In genomic region chr4:97783073-97783879, GRCm38 (mm10) we compare ENCODE assay signal across 22 mouse cellular contexts. TPM values are rescaled to one million over a fixed set of nuclear protein-coding genes. Genes with fewer than 3 reads are reported as not detected.
DNase-seq lines count a peak whose midpoint lies in the region; ATAC-seq and TF ChIP-seq lines count a peak whose summit lies in the region.
"Had no signal": no experiment of that assay in that cellular context is flagged by ENCODE, and none has a peak within 500 bp of the region (broad histone marks: within the 10 kb centered on the region; RNA-seq: fewer than 3 reads in every experiment).

No protein-coding gene starts in this region.

- 95% methylated on average over 26 of the region's 26 CpGs for WGBS in forebrain, embryonic 14.5 days
- 93% methylated on average over 26 of the region's 26 CpGs for WGBS in forebrain, embryonic 10.5 days
- 93% methylated on average over 26 of the region's 26 CpGs for WGBS in hindbrain, embryonic 14.5 days
- WGBS in hindbrain, embryonic 12.5 days: 91% methylated on average over 26 of the region's 26 CpGs

- no peak for TF ChIP-seq CTCF in cortical plate, adult 2 months (IDR thresholded peaks at IDR 0.05; ENCODE audit: extremely low read depth, insufficient read depth, low read length)

- H3K9ac ChIP-seq in forebrain, embryonic 14.5 days (ENCODE audit: low read length): 0 out of 2 replicates have a peak overlapping the region, but pooled peaks have one; percentile 46
- H3K9ac ChIP-seq in hindbrain, embryonic 14.5 days: no peak overlapping the region
- no peak overlapping the region for H3K9ac ChIP-seq in hindbrain, embryonic 12.5 days
- H3K9ac ChIP-seq: heart, embryonic 15.5 days; intestine, embryonic 15.5 days; limb, embryonic 13.5 days; liver, embryonic 13.5 days; lung, embryonic 14.5 days; midbrain, embryonic 13.5 days had no signal

- TF ChIP-seq POLR2A in cortical plate, adult 2 months (IDR thresholded peaks at IDR 0.05; ENCODE audit: extremely low read depth, insufficient read depth, low read length): no peak

- peaks cover 16% of the 10 kb centered on the region for H3K4me1 ChIP-seq in forebrain, embryonic 14.5 days (ENCODE audit: control insufficient read depth, insufficient read depth, low read length)
- peaks cover 13% of the 10 kb centered on the region for H3K4me1 ChIP-seq in forebrain, embryonic 10.5 days
- H3K4me1 ChIP-seq in hindbrain, embryonic 14.5 days (replicated peaks; ENCODE audit: control insufficient read depth, insufficient read depth, low read length): peaks cover 13% of the 10 kb centered on the region; the same call in 1 of the 2 replicates
- H3K4me1 ChIP-seq in hindbrain, embryonic 12.5 days: peaks cover 6% of the 10 kb centered on the region; the same call in 1 of the 2 replicates
- peaks cover 14% of the 10 kb centered on the region for H3K4me1 ChIP-seq in brown adipose tissue, adult 24 weeks (ENCODE audit: control insufficient read depth, insufficient read depth, insufficient read length, low read length)
- H3K4me1 ChIP-seq in cortical plate, adult 2 months (ENCODE audit: control insufficient read depth, insufficient read depth, low read length): no peaks in the 10 kb centered on the region
- H3K4me1 ChIP-seq: intestine, embryonic 15.5 days had no signal

- no peak for ATAC-seq in forebrain, embryonic 14.5 days
- ATAC-seq in hindbrain, embryonic 14.5 days (ENCODE audit: low FRiP score): no peak
- no peak for ATAC-seq in hindbrain, embryonic 12.5 days (ENCODE audit: low FRiP score)
- ATAC-seq: intestine, embryonic 15.5 days; midbrain, embryonic 13.5 days had no signal

- DNase-seq in forebrain, embryonic 14.5 days (ENCODE audit: low spot score): no peak
- no peak for DNase-seq in forebrain, embryonic 10.5 days (ENCODE audit: extremely low spot score, low spot score)
- DNase-seq in hindbrain, embryonic 14.5 days (ENCODE audit: low spot score): no peak
- DNase-seq in gastrocnemius, postnatal 4 days (ENCODE audit: low spot score in 2 of 2): no peak
- DNase-seq: gastrocnemius, postnatal 14 days; heart, postnatal 4 days; kidney, adult 8-10 months; kidney, postnatal 10 days; liver, embryonic 13.5 days; lung, embryonic 14.5 days; right cerebral cortex, postnatal 14 days had no signal

- H3K36me3 ChIP-seq in forebrain, embryonic 14.5 days (ENCODE audit: control insufficient read depth, insufficient read depth, low read length): peaks cover 24% of the 10 kb centered on the region
- H3K36me3 ChIP-seq in forebrain, embryonic 10.5 days (replicated peaks): peaks cover 35% of the 10 kb centered on the region
- peaks cover 11% of the 10 kb centered on the region for H3K36me3 ChIP-seq in hindbrain, embryonic 14.5 days (replicated peaks; ENCODE audit: control insufficient read depth, insufficient read depth)
- H3K36me3 ChIP-seq in hindbrain, embryonic 12.5 days: peaks cover 12% of the 10 kb centered on the region

- no peaks in the 10 kb centered on the region for H3K9me3 ChIP-seq in forebrain, embryonic 14.5 days (replicated peaks; ENCODE audit: control insufficient read depth, low read length)
- peaks cover 11% of the 10 kb centered on the region for H3K9me3 ChIP-seq in forebrain, embryonic 10.5 days
- H3K9me3 ChIP-seq in hindbrain, embryonic 14.5 days (ENCODE audit: control insufficient read depth, low read length): no peaks in the 10 kb centered on the region
- no peaks in the 10 kb centered on the region for H3K9me3 ChIP-seq in hindbrain, embryonic 12.5 days (replicated peaks)
- H3K9me3 ChIP-seq: heart, embryonic 15.5 days; intestine, embryonic 15.5 days; limb, embryonic 13.5 days; liver, embryonic 13.5 days; midbrain, embryonic 13.5 days had no signal

- peak overlapping the region; percentile 41 for H3K4me2 ChIP-seq in forebrain, embryonic 14.5 days (ENCODE audit: low read length)
- H3K4me2 ChIP-seq in hindbrain, embryonic 14.5 days (replicated peaks): peak overlapping the region; percentile 36; the same call in 1 of the 2 replicates
- H3K4me2 ChIP-seq in hindbrain, embryonic 12.5 days (replicated peaks): no peak overlapping the region
- H3K4me2 ChIP-seq: heart, embryonic 15.5 days; intestine, embryonic 15.5 days; limb, embryonic 13.5 days; liver, embryonic 13.5 days; lung, embryonic 14.5 days; midbrain, embryonic 13.5 days had no signal

- H3K27me3 ChIP-seq in forebrain, embryonic 14.5 days (replicated peaks; ENCODE audit: control insufficient read depth, insufficient read depth, low read length): no peaks in the 10 kb centered on the region
- peaks cover 98% of the 10 kb centered on the region for H3K27me3 ChIP-seq in forebrain, embryonic 10.5 days (ENCODE audit: poor library complexity, severe bottlenecking)
- H3K27me3 ChIP-seq in hindbrain, embryonic 14.5 days (ENCODE audit: control insufficient read depth, insufficient read depth, low read length): peaks cover 8% of the 10 kb centered on the region; the same call in 1 of the 2 replicates
- 0 out of 2 replicates have a peak, but pooled peaks cover 4% of the 10 kb centered on the region for H3K27me3 ChIP-seq in hindbrain, embryonic 12.5 days
- H3K27me3 ChIP-seq: heart, embryonic 15.5 days; intestine, embryonic 15.5 days; limb, embryonic 13.5 days had no signal

- H3K27ac ChIP-seq in forebrain, embryonic 14.5 days (ENCODE audit: low read depth, low read length): peak overlapping the region; percentile 56
- H3K27ac ChIP-seq in forebrain, embryonic 10.5 days: no peak overlapping the region
- no peak overlapping the region for H3K27ac ChIP-seq in hindbrain, embryonic 14.5 days
- H3K27ac ChIP-seq in hindbrain, embryonic 12.5 days: no peak overlapping the region
- H3K27ac ChIP-seq in brown adipose tissue, adult 24 weeks (replicated peaks; ENCODE audit: low read depth, low read length): peak overlapping the region; percentile 57
- peak overlapping the region; percentile 73; the same call in 1 of the 2 replicates for H3K27ac ChIP-seq in cortical plate, adult 2 months (ENCODE audit: insufficient read depth, low read length)
- H3K27ac ChIP-seq: heart, embryonic 15.5 days; intestine, embryonic 15.5 days; limb, embryonic 13.5 days; liver, embryonic 13.5 days; midbrain, embryonic 13.5 days had no signal

- H3K4me3 ChIP-seq in forebrain, embryonic 14.5 days (ENCODE audit: low read depth, low read length): no peak overlapping the region
- H3K4me3 ChIP-seq in forebrain, embryonic 10.5 days: no peak overlapping the region
- no peak overlapping the region for H3K4me3 ChIP-seq in hindbrain, embryonic 14.5 days (replicated peaks; ENCODE audit: low read length)
- H3K4me3 ChIP-seq in hindbrain, embryonic 12.5 days: no peak overlapping the region
- no peak overlapping the region for H3K4me3 ChIP-seq in brown adipose tissue, adult 24 weeks (ENCODE audit: insufficient read depth, low read depth, low read length)
- H3K4me3 ChIP-seq in cortical plate, adult 2 months (ENCODE audit: insufficient read depth, low read length): no peak overlapping the region
- H3K4me3 ChIP-seq: heart, embryonic 15.5 days; intestine, embryonic 15.5 days; limb, embryonic 13.5 days; liver, embryonic 13.5 days; midbrain, embryonic 13.5 days had no signal

RNA-seq across cellular contexts. Expression of gene E130114P18Rik, which starts 5.4 kb away (rescaled TPM):
- polyA plus RNA-seq in forebrain, embryonic 14.5 days (2014; fragmentation: Nextera tagmentation; extraction: Ambion mirVana): 48.7 and 62.9 TPM in 2 replicates
- 14.3 and 21.3 TPM in 2 replicates for polyA plus RNA-seq in forebrain, embryonic 10.5 days (2016; fragmentation: Nextera tagmentation; extraction: Ambion mirVana)
- 26.3 and 28.0 TPM in 2 replicates for polyA plus RNA-seq in hindbrain, embryonic 14.5 days (2014; fragmentation: Nextera tagmentation; extraction: Ambion mirVana)
- 28.0 and 28.2 TPM in 2 replicates for polyA plus RNA-seq in hindbrain, embryonic 12.5 days (2016; fragmentation: Nextera tagmentation; extraction: Ambion mirVana)
- not detected in 2 replicates for polyA plus RNA-seq in brown adipose tissue, adult 24 weeks (2012; ENCODE audit: insufficient read depth, insufficient read length, missing spikeins)
- 12.7 and 14.3 TPM in 2 replicates for polyA plus RNA-seq in cortical plate, adult 2 months (2012; rRNA removed)
- 1 to 10 TPM; 3.6 to 4.4 TPM for total RNA-seq in gastrocnemius, postnatal 4 days (2021)
- total RNA-seq: adrenal gland, adult 2 months; heart, postnatal 4 days; megakaryocyte, adult 5-6 weeks; MEL had no signal
- polyA plus RNA-seq: C2C12 had no signal

RNA-seq across cellular contexts. Expression of gene Nfia, which starts 10.7 kb away (rescaled TPM):
- 71.5 and 85.9 TPM in 2 replicates for polyA plus RNA-seq in forebrain, embryonic 14.5 days (2014; fragmentation: Nextera tagmentation; extraction: Ambion mirVana)
- polyA plus RNA-seq in forebrain, embryonic 10.5 days (2016; fragmentation: Nextera tagmentation; extraction: Ambion mirVana): 10.9 and 17.6 TPM in 2 replicates
- polyA plus RNA-seq in hindbrain, embryonic 14.5 days (2014; fragmentation: Nextera tagmentation; extraction: Ambion mirVana): 47.8 and 49.2 TPM in 2 replicates
- 58.4 and 62.7 TPM in 2 replicates for polyA plus RNA-seq in hindbrain, embryonic 12.5 days (2016; fragmentation: Nextera tagmentation; extraction: Ambion mirVana)
- 43.3 and 74.8 TPM in 2 replicates for polyA plus RNA-seq in brown adipose tissue, adult 24 weeks (2012; ENCODE audit: insufficient read depth, insufficient read length, missing spikeins)
- 21.5 and 24.1 TPM in 2 replicates for polyA plus RNA-seq in cortical plate, adult 2 months (2012; rRNA removed)
- total RNA-seq in gastrocnemius, postnatal 4 days (2021): 100 to 1,000 TPM; 166 to 173 TPM

Comparison
In these comparisons a context has a peak if more than half of its experiments do, and no peak if none do; other contexts are left out.
1. H3K27ac ChIP-seq: peak in forebrain, embryonic 14.5 days (single experiment), brown adipose tissue, adult 24 weeks (single experiment) and cortical plate, adult 2 months (single experiment); none in forebrain, embryonic 10.5 days (single experiment), hindbrain, embryonic 14.5 days (single experiment) and hindbrain, embryonic 12.5 days (single experiment).